Mouse (Mus musculus) intestine, embryonic 15.5 days (tissue): ENCODE results near the gene Trarg1. TPM values are rescaled to one million over a fixed set of nuclear protein-coding genes. Genes with fewer than 3 reads are reported as not detected.
"Not testable (repeated sequence)": the region's sequence is repeated elsewhere in the genome, so short reads cannot be mapped to it uniquely, and the experiment has no call there.

Experiments used
- ATAC-seq: fragments of 200-750 bp; cut with Nextera tagmentation; 2 replicates; pipeline ENCODE4 v1.8.0; 2017; ENCODE audit warnings: moderate TSS enrichment, moderate library complexity
- H3K27ac ChIP-seq: fragments of 300-500 bp; sonication (generic); 2 replicates; pipeline ENCODE4 v1.5.1; 2015; ENCODE audit warnings: mild to moderate bottlenecking, inconsistent platforms
- H3K27me3 ChIP-seq: fragments of 300-500 bp; sonication (generic); replicated peaks from 2 replicates; pipeline ENCODE4 v1.6.1; 2015; ENCODE audit warnings: inconsistent platforms
- H3K36me3 ChIP-seq: fragments of 300-500 bp; sonication (generic); 2 replicates; pipeline ENCODE4 v1.6.1; 2015; ENCODE audit warnings: inconsistent platforms
- H3K4me1 ChIP-seq: fragments of 300-500 bp; sonication (generic); replicated peaks from 2 replicates; pipeline ENCODE4 v1.6.1; 2015; ENCODE audit warnings: inconsistent platforms
- H3K4me2 ChIP-seq: fragments of 300-500 bp; sonication (generic); replicated peaks from 2 replicates; pipeline ENCODE4 v1.6.1; 2015; ENCODE audit warnings: mild to moderate bottlenecking, inconsistent platforms
- H3K4me3 ChIP-seq: fragments of 300-500 bp; sonication (generic); replicated peaks from 2 replicates; pipeline ENCODE4 v1.5.1; 2015; ENCODE audit warnings: inconsistent platforms
- H3K9ac ChIP-seq: fragments of 300-500 bp; sonication (generic); 2 replicates; pipeline ENCODE4 v1.6.1; 2015; ENCODE audit warnings: inconsistent platforms
- H3K9me3 ChIP-seq: fragments of 300-500 bp; sonication (generic); 2 replicates; pipeline ENCODE4 v1.6.1; 2016; ENCODE audit warnings: inconsistent platforms
- WGBS: fragments of 180-500 bp; shearing (Covaris S2); methylation state at CpG from one replicate; pipeline ENCODE4 v1.1.7; 2015; 5-methylcytosine and 5-hydroxymethylcytosine counted together
- polyA plus RNA-seq: library from polyadenylated mRNA; unstranded; fragments of >200 nt; fragmentation: Nextera tagmentation; extraction: Ambion mirVana; gene quantifications from 2 replicates; pipeline ENCODE4 v1.2.1, GENCODE M21; 2015

The Trarg1 gene
- polyA plus RNA-seq, result 0.35 and 0.64 TPM in 2 replicates

DNA sequence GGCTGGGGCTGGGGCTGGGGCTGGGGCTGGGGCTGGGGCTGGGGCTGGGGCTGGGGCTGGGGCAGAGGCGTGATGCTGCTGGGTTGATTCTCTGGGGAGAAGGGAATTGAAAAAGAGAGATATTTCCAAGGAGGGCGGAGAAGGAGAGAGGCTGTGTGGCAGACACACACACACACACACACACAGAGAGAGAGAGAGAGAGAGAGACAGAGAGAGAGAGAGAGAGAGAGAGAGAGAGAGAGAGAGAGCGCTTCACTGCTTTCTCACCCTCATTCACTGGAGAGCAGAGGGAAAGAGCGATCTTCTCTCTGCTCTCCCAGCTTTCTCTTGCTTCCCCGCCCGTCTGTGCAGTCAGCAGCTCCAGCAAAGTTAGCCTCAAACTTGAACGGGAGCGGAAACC is at the start of gene Trarg1:
TSS of gene Trarg1 (plus strand) at position 301 of the 400 bp plus-strand sequence.
- ATAC-seq, H3K4me2 ChIP-seq, H3K4me1 ChIP-seq, H3K4me3 ChIP-seq, H3K9me3 ChIP-seq, H3K27ac ChIP-seq, H3K36me3 ChIP-seq, H3K9ac ChIP-seq: not testable (repeated sequence)
- peaks cover 12% of the 10 kb centered on the region for H3K27me3 ChIP-seq
- WGBS, result 38% methylated on average over 8 of the region's 8 CpGs

DNA sequence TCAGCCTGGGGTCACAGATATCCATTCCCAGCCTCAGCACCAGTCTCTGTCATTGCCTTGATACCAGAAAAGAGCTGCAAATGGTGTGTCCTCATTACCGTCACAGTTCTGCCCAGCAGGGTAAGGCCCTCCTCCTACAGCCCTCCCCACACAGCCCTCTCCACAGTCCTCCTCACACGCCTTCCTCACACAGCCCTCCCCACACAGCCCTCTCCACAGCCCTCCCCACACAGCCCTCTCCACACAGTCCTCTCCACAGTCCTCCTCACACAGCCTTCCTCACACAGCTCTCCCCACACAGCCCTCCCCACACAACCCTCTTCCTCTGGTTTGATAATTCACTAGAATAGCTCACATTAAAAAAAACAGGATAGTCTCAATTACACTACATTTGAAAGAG is 49.6 kb upstream of the Trarg1 start:
- no peak overlapping the region for H3K27ac ChIP-seq
- H3K4me3 ChIP-seq, result no peak overlapping the region
- H3K36me3 ChIP-seq, result no peaks in the 10 kb centered on the region
- H3K4me2 ChIP-seq, result no peak overlapping the region
- no peak overlapping the region for H3K9ac ChIP-seq
- H3K27me3 ChIP-seq, result no peaks in the 10 kb centered on the region
- no peaks in the 10 kb centered on the region for H3K4me1 ChIP-seq
- H3K9me3 ChIP-seq, result no peaks in the 10 kb centered on the region
- no peak for ATAC-seq
- 41% methylated on average over 2 of the region's 2 CpGs for WGBS

DNA sequence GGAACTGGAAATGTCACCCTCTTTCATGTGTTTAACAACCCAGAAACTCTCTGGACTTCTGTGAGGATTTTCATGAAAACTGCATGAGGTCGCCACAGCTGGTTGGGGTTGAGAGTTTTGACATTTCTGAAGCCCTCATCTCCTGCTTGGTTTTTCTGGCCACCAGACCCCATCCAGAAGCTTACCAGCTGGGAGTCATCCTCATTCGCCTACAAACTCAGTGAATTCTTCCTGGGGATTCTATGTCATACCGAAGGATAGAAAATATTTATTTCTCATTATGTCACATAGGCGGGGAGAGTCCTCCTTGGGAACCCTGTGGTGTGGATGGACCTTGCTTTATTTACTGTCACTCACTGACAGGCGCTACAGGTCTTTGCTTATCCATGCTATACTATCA is 49.1 kb upstream of the Trarg1 start:
- ATAC-seq, result no peak
- Histone ChIP-seq H3K4me3 (no peak overlapping the region), H3K4me2 (no peak overlapping the region), H3K27ac (no peak overlapping the region), H3K4me1 (no peaks in the 10 kb centered on the region), H3K36me3 (no peaks in the 10 kb centered on the region), H3K27me3 (no peaks in the 10 kb centered on the region), H3K9ac (no peak overlapping the region), H3K9me3 (no peaks in the 10 kb centered on the region)
- 74% methylated on average over 5 of the region's 5 CpGs for WGBS

DNA sequence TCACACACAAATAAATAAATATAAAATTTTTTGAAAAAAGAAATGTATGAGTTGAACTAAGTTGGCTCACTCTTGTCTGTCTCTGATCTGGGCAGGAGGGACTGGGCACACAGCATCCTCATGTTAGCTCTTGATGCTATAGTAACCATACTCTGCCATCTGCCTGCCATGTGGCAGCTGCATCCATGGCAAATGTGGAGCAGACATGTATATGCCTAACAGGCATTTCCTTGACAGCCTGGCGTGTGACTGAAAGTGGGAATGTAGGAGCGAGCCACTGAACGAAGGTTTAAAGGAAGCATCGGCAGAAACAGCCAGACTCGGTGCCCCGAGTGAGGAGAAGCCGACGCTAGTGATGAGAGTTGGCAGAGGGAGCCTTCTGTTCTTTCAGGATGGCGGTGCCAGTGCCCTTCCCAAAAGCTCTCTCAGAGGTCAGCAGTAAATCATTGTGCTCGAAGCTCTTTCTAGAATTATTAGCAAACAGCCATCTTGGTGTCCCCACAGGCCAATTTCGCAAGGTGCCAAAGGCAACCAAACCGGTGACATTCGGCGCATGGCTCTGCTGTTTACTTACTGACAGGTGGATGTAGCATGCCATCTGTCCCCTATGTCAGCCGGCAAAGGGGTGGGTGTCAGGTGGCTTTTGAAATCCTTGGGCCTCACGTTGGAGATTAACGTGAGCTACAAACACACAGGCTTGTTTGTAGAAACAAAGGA is 40.2 kb upstream of the Trarg1 start:
- 80% methylated on average over 17 of the region's 17 CpGs for WGBS
- Histone ChIP-seq H3K36me3 (no peaks in the 10 kb centered on the region), H3K4me1 (no peaks in the 10 kb centered on the region), H3K27me3 (no peaks in the 10 kb centered on the region), H3K4me2 (no peak overlapping the region), H3K9ac (no peak overlapping the region), H3K4me3 (no peak overlapping the region), H3K9me3 (no peaks in the 10 kb centered on the region), H3K27ac (no peak overlapping the region)
- no peak for ATAC-seq

DNA sequence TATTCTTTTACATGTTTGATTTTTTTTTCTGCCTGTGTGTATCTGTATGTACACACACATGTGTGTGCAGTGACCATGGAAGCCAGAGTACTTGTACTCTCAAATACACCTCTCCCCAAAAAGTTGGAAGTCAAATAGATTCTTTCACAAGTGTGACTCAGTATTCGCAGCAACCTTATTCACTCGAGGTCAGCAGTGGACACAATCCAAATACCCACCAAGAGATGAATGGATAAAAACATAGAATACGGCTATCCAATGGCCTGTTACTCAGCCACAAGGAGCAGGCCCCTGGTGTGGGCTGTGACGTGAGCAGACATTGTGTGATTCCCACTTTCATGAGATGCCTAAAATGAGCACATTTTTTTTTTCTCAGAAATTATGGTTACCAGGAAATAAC is 39.4 kb upstream of the Trarg1 start:
- Histone ChIP-seq H3K36me3 (no peaks in the 10 kb centered on the region), H3K4me3 (no peak overlapping the region), H3K27me3 (no peaks in the 10 kb centered on the region), H3K4me2 (no peak overlapping the region), H3K27ac (no peak overlapping the region), H3K4me1 (no peaks in the 10 kb centered on the region), H3K9me3 (no peaks in the 10 kb centered on the region), H3K9ac (no peak overlapping the region)
- WGBS, result 71% methylated on average over 4 of the region's 4 CpGs
- ATAC-seq, result no peak

DNA sequence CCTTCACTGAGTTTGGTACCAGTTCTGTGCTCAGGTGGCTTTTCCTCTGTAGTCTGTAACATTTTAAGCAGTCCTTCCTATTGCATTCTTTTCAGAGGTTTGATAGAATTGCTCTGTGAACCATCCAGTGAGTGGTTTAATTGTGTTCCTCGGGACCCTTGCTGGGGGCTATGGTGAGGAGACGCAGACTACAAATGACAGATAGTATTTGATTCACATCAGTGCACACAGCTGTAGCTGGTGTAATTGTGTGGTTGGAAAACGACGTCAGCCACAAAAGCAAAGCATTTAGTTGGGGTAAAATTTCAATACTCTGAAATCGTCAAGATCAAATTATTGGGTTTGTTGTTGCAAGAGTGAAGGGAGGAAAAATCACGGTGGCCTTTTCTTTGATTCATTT is 35.4 kb upstream of the Trarg1 start:
- Histone ChIP-seq H3K9ac (no peak overlapping the region), H3K4me3 (no peak overlapping the region), H3K27me3 (peaks cover 5% of the 10 kb centered on the region), H3K36me3 (no peaks in the 10 kb centered on the region), H3K4me2 (no peak overlapping the region), H3K27ac (no peak overlapping the region), H3K4me1 (peaks cover 11% of the 10 kb centered on the region; the same call in 1 of the 2 replicates), H3K9me3 (no peaks in the 10 kb centered on the region)
- 77% methylated on average over 6 of the region's 6 CpGs for WGBS
- no peak for ATAC-seq

DNA sequence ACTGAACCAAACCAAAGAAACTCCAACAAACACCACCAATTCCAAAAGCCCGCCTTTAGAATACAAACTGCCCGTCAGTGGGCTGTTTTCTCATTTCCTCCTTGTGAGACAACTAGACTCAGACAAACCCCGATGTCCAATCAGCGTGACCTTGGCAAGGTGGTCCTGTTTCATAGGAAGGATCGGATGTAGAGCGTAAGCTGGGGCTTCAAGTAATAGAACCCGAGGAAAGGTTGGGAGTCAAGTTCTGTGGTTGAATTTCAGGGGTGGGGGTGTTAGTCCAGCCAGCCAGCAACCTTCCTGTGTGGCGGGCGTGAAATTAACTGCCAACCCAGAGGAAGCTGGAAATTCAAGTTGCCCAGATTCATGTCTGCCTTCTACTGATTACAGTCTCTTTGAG is 34.6 kb upstream of the Trarg1 start:
- WGBS, result 77% methylated on average over 9 of the region's 9 CpGs
- no peak overlapping the region for H3K4me2 ChIP-seq
- H3K27me3 ChIP-seq, result peaks cover 5% of the 10 kb centered on the region
- H3K27ac ChIP-seq, result no peak overlapping the region
- ATAC-seq, result no peak
- no peak overlapping the region for H3K9ac ChIP-seq
- no peaks in the 10 kb centered on the region for H3K36me3 ChIP-seq
- peaks cover 11% of the 10 kb centered on the region; the same call in 1 of the 2 replicates for H3K4me1 ChIP-seq
- H3K4me3 ChIP-seq, result no peak overlapping the region
- no peaks in the 10 kb centered on the region for H3K9me3 ChIP-seq

DNA sequence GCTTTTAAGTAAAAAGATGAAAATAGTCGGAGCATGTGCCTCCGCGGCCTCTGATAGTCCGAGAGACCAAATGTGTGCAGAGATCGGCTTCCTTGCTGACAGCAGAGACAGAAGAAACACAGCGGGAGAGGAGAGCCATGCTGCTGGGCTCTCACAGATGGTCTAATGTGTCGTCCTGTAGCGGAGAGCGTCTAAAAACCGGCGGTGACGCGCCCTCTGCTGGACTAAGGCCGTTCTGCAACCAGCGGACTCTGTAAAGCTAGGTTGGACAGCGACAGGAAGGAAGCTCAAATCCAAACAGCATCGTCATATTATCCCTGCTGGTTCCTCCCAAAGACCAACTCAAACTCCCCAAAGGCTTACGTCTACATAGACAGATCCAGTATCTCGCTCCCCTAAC is 33.7 kb upstream of the Trarg1 start:
- Histone ChIP-seq H3K27ac (no peak overlapping the region), H3K4me1 (peaks cover 11% of the 10 kb centered on the region; the same call in 1 of the 2 replicates), H3K36me3 (no peaks in the 10 kb centered on the region), H3K4me2 (peak overlapping the region; percentile 55), H3K9ac (no peak overlapping the region), H3K27me3 (peaks cover 5% of the 10 kb centered on the region), H3K9me3 (no peaks in the 10 kb centered on the region), H3K4me3 (no peak overlapping the region)
- 0% methylated on average over 19 of the region's 19 CpGs for WGBS
- ATAC-seq, result peak; percentile 89

- ATAC-seq, result no peak
- H3K36me3 ChIP-seq, result no peaks in the 10 kb centered on the region
- WGBS, result 10% methylated on average over 7 of the region's 7 CpGs
- peaks cover 5% of the 10 kb centered on the region for H3K27me3 ChIP-seq
- H3K4me1 ChIP-seq, result peaks cover 11% of the 10 kb centered on the region; the same call in 1 of the 2 replicates
- peak overlapping the region; percentile 4; the same call in 1 of the 2 replicates for H3K9ac ChIP-seq
- 0 out of 2 replicates have a peak overlapping the region, but pooled peaks have one; percentile 4 for H3K4me3 ChIP-seq
- H3K4me2 ChIP-seq, result peak overlapping the region; percentile 43
- no peak overlapping the region for H3K27ac ChIP-seq
- H3K9me3 ChIP-seq, result no peaks in the 10 kb centered on the region
Measured at GRCm38 (mm10) chr11:76647062-76647461, 32.5 kb upstream of the Trarg1 start.

DNA sequence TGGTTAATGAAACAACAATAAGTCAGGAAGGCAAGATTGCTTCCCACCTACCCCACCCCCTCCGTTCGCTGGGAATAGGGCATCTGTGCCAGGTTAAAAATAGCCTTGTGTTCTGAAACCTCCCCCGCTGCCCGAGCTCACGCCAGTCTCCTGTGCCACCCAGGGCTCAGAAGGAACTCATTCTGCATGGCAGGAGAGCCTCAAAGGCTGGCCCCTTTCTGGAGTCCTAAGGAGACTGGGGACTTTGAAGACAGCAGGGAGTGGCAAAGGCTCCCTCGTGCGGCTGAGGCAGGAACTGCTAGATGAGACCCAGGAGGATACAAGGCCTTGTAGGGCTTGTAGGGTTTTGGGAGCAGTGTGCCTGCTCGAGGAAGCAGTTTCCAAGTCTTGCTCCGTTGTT is 32.1 kb upstream of the Trarg1 start:
- Histone ChIP-seq H3K9me3 (no peaks in the 10 kb centered on the region), H3K36me3 (no peaks in the 10 kb centered on the region), H3K27ac (no peak overlapping the region), H3K4me2 (peak overlapping the region; percentile 43), H3K9ac (peak overlapping the region; percentile 4; the same call in 1 of the 2 replicates), H3K27me3 (peaks cover 5% of the 10 kb centered on the region), H3K4me1 (peaks cover 11% of the 10 kb centered on the region; the same call in 1 of the 2 replicates), H3K4me3 (0 out of 2 replicates have a peak overlapping the region, but pooled peaks have one; percentile 4)
- peak; percentile 54 for ATAC-seq
- 9% methylated on average over 9 of the region's 9 CpGs for WGBS

GRCm38 (mm10) chr11:76650862-76651560 is 28.6 kb upstream of the Trarg1 start:
- no peak overlapping the region for H3K27ac ChIP-seq
- no peak for ATAC-seq
- H3K4me3 ChIP-seq, result no peak overlapping the region
- 63% methylated on average over 11 of the region's 14 CpGs for WGBS
- no peak overlapping the region for H3K9ac ChIP-seq
- H3K4me2 ChIP-seq, result no peak overlapping the region
- H3K9me3 ChIP-seq, result no peaks in the 10 kb centered on the region
- peaks cover 7% of the 10 kb centered on the region; the same call in 1 of the 2 replicates for H3K4me1 ChIP-seq
- H3K27me3 ChIP-seq, result peaks cover 5% of the 10 kb centered on the region
- H3K36me3 ChIP-seq, result no peaks in the 10 kb centered on the region

DNA sequence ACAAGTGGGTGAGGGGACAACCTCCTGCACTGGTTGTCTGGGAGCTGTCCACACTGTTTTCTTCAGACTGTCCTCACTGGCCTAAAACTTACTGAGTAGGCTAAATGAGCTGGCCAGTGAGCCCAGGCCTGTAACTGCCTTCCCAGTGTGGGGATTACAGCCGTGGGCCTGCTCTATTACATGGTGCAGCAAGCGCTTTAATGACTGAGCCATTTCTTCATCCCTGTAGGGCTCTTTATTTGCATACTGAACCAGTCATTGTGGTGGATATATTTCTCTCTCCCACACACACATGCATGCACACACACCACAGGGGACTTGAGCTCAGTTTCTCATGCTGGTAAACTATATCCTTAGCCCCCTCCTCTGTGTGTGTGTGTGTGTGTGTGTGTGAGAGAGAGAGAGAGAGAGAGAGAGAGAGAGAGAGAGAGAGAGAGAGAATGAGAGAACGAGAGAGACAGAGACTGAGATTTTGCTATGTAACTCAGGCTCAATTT is 26.7 kb upstream of the Trarg1 start:
- no peak for ATAC-seq
- H3K36me3 ChIP-seq, result no peaks in the 10 kb centered on the region
- H3K9me3 ChIP-seq, result no peaks in the 10 kb centered on the region
- no peaks in the 10 kb centered on the region for H3K27me3 ChIP-seq
- WGBS, result 57% methylated on average over 3 of the region's 3 CpGs
- no peak overlapping the region for H3K27ac ChIP-seq
- H3K4me3 ChIP-seq, result no peak overlapping the region
- H3K4me1 ChIP-seq, result no peaks in the 10 kb centered on the region
- no peak overlapping the region for H3K4me2 ChIP-seq
- H3K9ac ChIP-seq, result no peak overlapping the region
